Mouse (Mus musculus) lung, postnatal 0 days (tissue): Measurements from ENCODE around the gene Dapk2. TPM values are rescaled to one million over a fixed set of nuclear protein-coding genes. Genes with fewer than 3 reads are reported as not detected.
"Not testable (repeated sequence)": the region's sequence is repeated elsewhere in the genome, so short reads cannot be mapped to it uniquely, and the experiment has no call there.

Experiments
- ATAC-seq: fragments of 200-750 bp; cut with Nextera tagmentation; 2 replicates; pipeline ENCODE4 v1.8.0; 2017; ENCODE audit warnings: moderate library complexity
- DNase-seq: peaks from one replicate; pipeline ENCODE4 v3.0.0-alpha.2; 2016; ENCODE audit warnings: low spot score
- H3K27ac ChIP-seq: fragments of 300-500 bp; sonication (generic); 2 replicates; pipeline ENCODE4 v1.5.1; 2014; ENCODE audit warnings: antibody characterized with exemption, mild to moderate bottlenecking, low read length, mixed read lengths
- H3K27me3 ChIP-seq: fragments of 300-500 bp; sonication (generic); replicated peaks from 2 replicates; pipeline ENCODE4 v1.6.1; 2014; ENCODE audit warnings: low read length, mixed read lengths; ENCODE audit not compliant: insufficient read depth
- H3K36me3 ChIP-seq: fragments of 300-500 bp; sonication (generic); 2 replicates; pipeline ENCODE4 v1.6.1; 2014; ENCODE audit warnings: low read length, mixed read lengths; ENCODE audit not compliant: insufficient read depth
- H3K4me1 ChIP-seq: fragments of 300-500 bp; sonication (generic); 2 replicates; pipeline ENCODE4 v1.6.1; 2014; ENCODE audit warnings: antibody characterized with exemption, low read depth, low read length, mixed read lengths; ENCODE audit not compliant: insufficient read depth
- H3K4me2 ChIP-seq: fragments of 300-500 bp; sonication (generic); replicated peaks from 2 replicates; pipeline ENCODE4 v1.6.1; 2014; ENCODE audit warnings: low read depth, mild to moderate bottlenecking, low read length, moderate library complexity, mixed read lengths
- H3K4me3 ChIP-seq: fragments of 300-500 bp; sonication (generic); 2 replicates; pipeline ENCODE4 v1.5.1; 2014; ENCODE audit warnings: low read depth, low read length
- H3K9ac ChIP-seq: fragments of 300-500 bp; sonication (generic); replicated peaks from 2 replicates; pipeline ENCODE4 v1.6.1; 2014; ENCODE audit warnings: low read depth, mild to moderate bottlenecking
- H3K9me3 ChIP-seq: fragments of 300-500 bp; sonication (generic); 2 replicates; pipeline ENCODE4 v1.6.1; 2016; ENCODE audit warnings: low read length, mixed read lengths
- CTCF ChIP-seq: IDR thresholded peaks from 2 replicates; pipeline ENCODE4 v1.5.1; 2016; ENCODE audit warnings: antibody characterized with exemption, mild to moderate bottlenecking
- EP300 ChIP-seq: IDR thresholded peaks from 2 replicates; pipeline ENCODE4 v1.6.1; 2016; ENCODE audit warnings: antibody characterized with exemption, mild to moderate bottlenecking, control low read depth
- WGBS: fragments of 180-500 bp; shearing (Covaris S2); extraction: QIAGEN DNeasy Blood & Tissue Kit; methylation state at CpG from one replicate; pipeline ENCODE4 v1.1.7; 2014; 5-methylcytosine and 5-hydroxymethylcytosine counted together
- polyA plus RNA-seq: library from polyadenylated mRNA; unstranded; fragments of >200 nt; fragmentation: Nextera tagmentation; extraction: Ambion mirVana; gene quantifications from 2 replicates; pipeline ENCODE4 v1.2.1, GENCODE M21; 2015

The Dapk2 gene
- polyA plus RNA-seq, 1 experiment from 2014 or later = 60.9 TPM

DNA sequence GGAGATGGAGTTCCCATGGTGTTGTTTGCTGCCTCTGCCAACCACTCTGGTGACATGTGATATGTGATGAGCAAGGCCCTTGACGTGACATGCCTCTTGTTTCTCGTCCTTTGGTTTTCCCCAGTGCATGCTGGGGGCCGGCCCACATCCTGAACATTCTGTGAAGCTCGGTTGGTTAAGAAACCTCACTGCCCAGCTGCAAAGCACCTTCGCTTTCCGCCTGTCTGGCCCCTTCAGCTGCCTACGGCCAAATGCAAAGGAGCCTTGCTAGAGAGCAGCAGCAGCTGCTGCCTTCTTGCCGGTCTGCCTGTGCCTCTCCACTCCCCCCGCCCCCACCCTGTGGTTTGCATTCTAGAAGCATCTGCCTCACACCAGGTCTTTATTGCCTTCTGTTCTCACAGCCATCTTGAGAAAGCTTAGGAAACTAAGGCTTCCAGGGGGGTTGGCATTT, 123.5 kb downstream of the Dapk2 start:
- no peak overlapping the region for H3K4me2 ChIP-seq
- H3K9me3 ChIP-seq = no peaks in the 10 kb centered on the region
- 0 out of 2 replicates have a peak, but pooled peaks cover 2% of the 10 kb centered on the region for H3K4me1 ChIP-seq
- 52% methylated on average over 9 of the region's 9 CpGs for WGBS
- no peak for ATAC-seq
- H3K27ac ChIP-seq = no peak overlapping the region
- no peaks in the 10 kb centered on the region for H3K36me3 ChIP-seq
- H3K9ac ChIP-seq = no peak overlapping the region
- no peaks in the 10 kb centered on the region for H3K27me3 ChIP-seq
- H3K4me3 ChIP-seq = no peak overlapping the region
- no peak for TF ChIP-seq CTCF
- TF ChIP-seq EP300 = no peak
- DNase-seq = no peak

DNA sequence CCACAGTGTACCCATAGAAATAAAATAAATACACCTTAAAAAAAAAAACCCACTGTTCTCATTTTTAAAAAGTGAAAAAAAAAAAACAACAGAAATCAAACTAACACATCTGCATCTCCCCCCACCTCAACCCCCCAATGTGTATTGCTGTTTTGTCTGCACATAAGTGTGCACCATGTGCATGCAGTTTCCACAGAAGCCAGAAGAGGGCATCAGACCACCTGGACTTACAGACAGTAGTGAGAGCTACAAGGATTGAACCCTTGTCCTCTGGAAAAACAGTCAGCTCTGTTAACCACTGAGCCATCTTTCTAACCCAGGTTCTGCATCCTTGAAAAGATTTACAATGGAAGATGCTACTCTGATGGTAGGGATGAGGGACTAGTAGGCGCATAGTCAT, 124.6 kb downstream of the Dapk2 start:
- WGBS = 100% methylated on average over 1 of the region's 1 CpGs
- Histone ChIP-seq H3K4me3 (no peak overlapping the region), H3K27me3 (no peaks in the 10 kb centered on the region), H3K4me1 (no peaks in the 10 kb centered on the region), H3K4me2 (no peak overlapping the region), H3K9ac (no peak overlapping the region), H3K36me3 (no peaks in the 10 kb centered on the region), H3K9me3 (no peaks in the 10 kb centered on the region), H3K27ac (no peak overlapping the region)
- no peak for TF ChIP-seq EP300
- TF ChIP-seq CTCF = peak; percentile 21
- DNase-seq = no peak
- no peak for ATAC-seq

DNA sequence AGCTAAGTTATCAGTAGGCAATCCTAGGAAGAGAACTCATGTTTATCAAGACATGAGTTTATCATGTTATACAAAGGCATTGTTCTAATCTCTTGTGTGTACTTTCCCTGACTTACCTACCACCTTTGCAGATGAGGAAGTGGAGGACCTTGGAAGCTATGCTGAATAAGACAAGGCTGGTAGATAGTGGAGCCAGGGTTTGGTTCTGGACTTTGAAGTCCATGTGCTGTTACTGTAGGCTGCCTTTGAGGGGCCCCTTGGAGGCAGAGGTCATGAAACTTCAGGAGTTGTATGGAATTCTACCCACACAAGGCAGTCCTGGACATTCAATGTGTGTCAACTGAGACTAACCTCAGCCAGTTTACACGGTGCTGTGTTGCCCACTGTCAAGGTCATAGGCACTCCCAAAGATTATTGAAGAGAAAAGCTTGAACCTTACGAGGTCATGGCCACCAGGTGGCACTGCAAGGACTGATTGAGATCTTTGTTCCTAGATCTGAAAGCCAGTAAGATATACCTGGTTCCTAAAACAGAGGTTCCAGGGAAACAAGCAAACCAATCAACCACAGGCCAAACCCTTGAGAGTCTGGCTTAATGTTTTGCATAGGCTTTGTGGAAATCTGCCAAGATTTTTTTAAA, 125.7 kb downstream of the Dapk2 start:
- H3K36me3 ChIP-seq = no peaks in the 10 kb centered on the region
- H3K9me3 ChIP-seq = no peaks in the 10 kb centered on the region
- peak; percentile 79 for TF ChIP-seq CTCF
- TF ChIP-seq EP300 = no peak
- H3K27me3 ChIP-seq = no peaks in the 10 kb centered on the region
- DNase-seq = peak; percentile 77
- peak; percentile 14 for ATAC-seq
- no peak overlapping the region for H3K4me2 ChIP-seq
- H3K4me1 ChIP-seq = no peaks in the 10 kb centered on the region
- H3K27ac ChIP-seq = no peak overlapping the region
- H3K4me3 ChIP-seq = no peak overlapping the region
- WGBS = 15% methylated on average over 2 of the region's 2 CpGs
- H3K9ac ChIP-seq = no peak overlapping the region

DNA sequence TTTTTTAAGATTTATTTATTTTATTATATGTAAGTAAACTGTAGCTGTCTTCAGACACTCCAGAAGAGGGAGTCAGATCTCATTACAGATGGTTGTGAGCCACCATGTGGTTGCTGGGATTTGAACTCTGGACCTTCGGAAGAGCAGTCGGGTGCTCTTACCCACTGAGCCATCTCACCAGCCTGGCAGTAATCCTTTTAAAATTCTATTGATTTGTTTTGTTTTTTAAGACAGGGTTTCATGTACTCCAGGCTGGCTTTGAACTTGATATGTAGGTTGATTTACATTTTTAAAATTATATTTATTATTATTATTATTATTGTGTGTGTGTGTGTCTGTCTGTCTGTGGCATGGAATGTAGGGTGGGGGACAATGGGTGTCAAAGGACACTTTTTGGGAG, 127.2 kb downstream of the Dapk2 start:
- H3K4me3 ChIP-seq, H3K9me3 ChIP-seq, ATAC-seq, H3K9ac ChIP-seq, DNase-seq, H3K27me3 ChIP-seq, H3K4me1 ChIP-seq, H3K4me2 ChIP-seq, H3K36me3 ChIP-seq, H3K27ac ChIP-seq: not testable (repeated sequence)
- WGBS = 89% methylated on average over 2 of the region's 2 CpGs

DNA sequence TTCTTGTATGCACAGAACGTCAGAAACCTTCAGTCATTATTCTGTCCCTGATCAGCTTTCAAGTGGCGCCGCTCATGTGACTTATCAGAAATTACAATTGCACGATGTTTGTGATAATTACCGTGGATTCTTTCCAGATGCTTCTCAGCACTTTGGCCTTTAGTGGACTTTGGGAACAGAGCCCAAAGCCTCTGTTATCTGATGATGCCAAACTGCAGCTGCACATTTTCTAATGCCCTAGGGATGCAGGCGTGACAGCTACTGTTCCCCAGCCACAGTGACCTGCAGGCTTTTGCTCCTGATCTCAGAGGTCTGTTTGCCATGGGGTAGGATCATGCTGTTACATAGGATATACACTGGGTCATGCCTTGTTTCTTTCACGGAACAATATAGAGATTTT, 127.9 kb downstream of the Dapk2 start:
- Histone ChIP-seq H3K4me3 (no peak overlapping the region), H3K4me2 (no peak overlapping the region), H3K36me3 (no peaks in the 10 kb centered on the region), H3K4me1 (no peaks in the 10 kb centered on the region), H3K27ac (no peak overlapping the region), H3K9me3 (no peaks in the 10 kb centered on the region), H3K9ac (no peak overlapping the region), H3K27me3 (no peaks in the 10 kb centered on the region)
- 48% methylated on average over 7 of the region's 7 CpGs for WGBS
- ATAC-seq = no peak
- DNase-seq = no peak
- TF ChIP-seq EP300 (no peak), CTCF (no peak)

DNA sequence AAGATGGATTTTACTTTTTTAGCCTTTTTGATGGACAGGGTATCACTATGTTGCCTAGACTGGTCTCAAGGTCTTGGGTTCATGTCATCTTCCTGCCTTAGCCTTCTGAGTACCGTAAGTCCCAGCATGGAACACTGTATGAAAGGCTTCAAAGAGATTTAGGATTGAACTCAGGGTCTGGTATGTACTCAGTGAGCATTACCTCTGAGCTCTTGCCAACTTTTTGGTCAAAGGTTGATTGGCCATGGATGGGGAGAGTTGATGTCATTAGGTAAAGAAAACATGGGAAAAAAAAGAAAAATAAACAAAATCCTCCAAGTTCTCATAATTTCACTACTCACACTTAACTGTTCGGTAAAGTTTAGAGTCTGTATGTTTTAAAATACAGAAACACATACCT, 132.7 kb downstream of the Dapk2 start:
- no peak overlapping the region for H3K4me3 ChIP-seq
- ATAC-seq (no peak), DNase-seq (no peak)
- 82% methylated on average over 2 of the region's 2 CpGs for WGBS
- TF ChIP-seq CTCF (no peak), EP300 (no peak)
- no peak overlapping the region for H3K4me2 ChIP-seq
- H3K27ac ChIP-seq = no peak overlapping the region
- H3K36me3 ChIP-seq = no peaks in the 10 kb centered on the region
- no peaks in the 10 kb centered on the region for H3K4me1 ChIP-seq
- no peaks in the 10 kb centered on the region for H3K27me3 ChIP-seq
- H3K9ac ChIP-seq = no peak overlapping the region
- no peaks in the 10 kb centered on the region for H3K9me3 ChIP-seq

DNA sequence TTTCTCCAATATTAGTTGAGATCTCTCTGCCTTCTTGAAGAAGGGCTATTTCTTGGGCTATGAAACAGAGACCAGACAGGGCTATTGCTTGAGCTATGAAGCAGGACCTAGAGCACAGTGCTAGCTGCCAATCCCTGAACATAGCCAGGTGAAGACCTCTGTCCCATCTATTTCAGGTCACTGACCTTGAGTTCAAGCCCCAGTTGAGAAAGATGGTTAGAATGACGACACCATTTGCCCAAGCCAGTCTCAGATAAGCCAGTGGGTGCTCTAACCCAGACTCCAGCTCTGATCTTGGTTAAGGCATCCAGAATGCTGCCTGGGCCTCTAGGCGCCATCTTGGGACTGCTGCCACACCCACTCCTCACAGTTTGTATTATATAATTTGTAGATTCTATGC, 135.3 kb downstream of the Dapk2 start:
- Histone ChIP-seq H3K4me2 (no peak overlapping the region), H3K27ac (no peak overlapping the region), H3K36me3 (no peaks in the 10 kb centered on the region), H3K9me3 (no peaks in the 10 kb centered on the region), H3K4me3 (no peak overlapping the region), H3K27me3 (no peaks in the 10 kb centered on the region), H3K9ac (no peak overlapping the region), H3K4me1 (no peaks in the 10 kb centered on the region)
- DNase-seq (no peak), ATAC-seq (no peak)
- WGBS = 91% methylated on average over 2 of the region's 2 CpGs
- no peak for TF ChIP-seq EP300
- no peak for TF ChIP-seq CTCF
